Mouse (Mus musculus): Measurements from ENCODE around the gene A3galt2.

- TF ChIP-seq FLI1 (IDR thresholded peaks at IDR 0.05; ENCODE audit: low read length), result no peak
- TF ChIP-seq GATA1 (IDR thresholded peaks at IDR 0.05; ENCODE audit: borderline replicate concordance, low read length), result no peak
Observed at GRCm38 (mm10) chr4:128782037-128782436, 26.9 kb downstream of the A3galt2 start.
